Mouse (Mus musculus) liver, embryonic 14 days (tissue): ENCODE measurements around the gene Kcnk15. TPM values are rescaled to one million over a fixed set of nuclear protein-coding genes. Genes with fewer than 3 reads are reported as not detected.

Experiments used
- polyA plus RNA-seq: library from polyadenylated mRNA; depleted of rRNA; stranded (reverse); fragments of >200 nt; gene quantifications from 2 replicates; pipeline ENCODE4 v1.2.3, GENCODE M21; 2012; rRNA removed

Gene Kcnk15
- polyA plus RNA-seq: not detected in 2 replicates

GRCm38 (mm10) chr2:163853461-163853901 lies at the start of gene Kcnk15:
TSS of gene Kcnk15 (plus strand) at chr2:163853651.

GRCm38 (mm10) chr2:163820607-163821006 lies 32.8 kb upstream of the Kcnk15 start, which contains the start of gene Ccn5:
TSS of gene Ccn5 (plus strand) at chr2:163820861.

Other genes with a start within 250 kb of the Kcnk15 start
- 232 and 282 TPM in 2 replicates for gene Serinc3, start 208.5 kb upstream of the Kcnk15 start, polyA plus RNA-seq
- gene Pkig, start 195.3 kb upstream of the Kcnk15 start, polyA plus RNA-seq: 53.1 and 53.7 TPM in 2 replicates
- gene Ada, start 103.4 kb upstream of the Kcnk15 start, polyA plus RNA-seq: 3.4 TPM in 2 replicates
- 0.01 TPM in 1 of 2 replicates, not detected in the other for gene Ccn5, start 32.8 kb upstream of the Kcnk15 start, polyA plus RNA-seq
- 0.13 and 0.14 TPM in 2 replicates for gene Rims4, start 65.0 kb downstream of the Kcnk15 start, polyA plus RNA-seq
- 31.1 and 37.7 TPM in 2 replicates for gene Ywhab, start 141.3 kb downstream of the Kcnk15 start, polyA plus RNA-seq
- 0.29 and 0.33 TPM in 2 replicates for gene Pabpc1l, start 171.8 kb downstream of the Kcnk15 start, polyA plus RNA-seq
- gene Stk4, start 216.7 kb downstream of the Kcnk15 start, polyA plus RNA-seq: 11.5 and 12.1 TPM in 2 replicates
- 10.0 and 12.8 TPM in 2 replicates for gene Tomm34, start 217.5 kb downstream of the Kcnk15 start, polyA plus RNA-seq